Mouse (Mus musculus) spleen, adult 12 weeks (tissue): ENCODE data around the gene Col12a1.

Source experiments
- DNase-seq: peaks from one replicate; pipeline ENCODE4 v3.0.0; 2022; ENCODE audit warnings: low spot score

Gene Col12a1

DNA sequence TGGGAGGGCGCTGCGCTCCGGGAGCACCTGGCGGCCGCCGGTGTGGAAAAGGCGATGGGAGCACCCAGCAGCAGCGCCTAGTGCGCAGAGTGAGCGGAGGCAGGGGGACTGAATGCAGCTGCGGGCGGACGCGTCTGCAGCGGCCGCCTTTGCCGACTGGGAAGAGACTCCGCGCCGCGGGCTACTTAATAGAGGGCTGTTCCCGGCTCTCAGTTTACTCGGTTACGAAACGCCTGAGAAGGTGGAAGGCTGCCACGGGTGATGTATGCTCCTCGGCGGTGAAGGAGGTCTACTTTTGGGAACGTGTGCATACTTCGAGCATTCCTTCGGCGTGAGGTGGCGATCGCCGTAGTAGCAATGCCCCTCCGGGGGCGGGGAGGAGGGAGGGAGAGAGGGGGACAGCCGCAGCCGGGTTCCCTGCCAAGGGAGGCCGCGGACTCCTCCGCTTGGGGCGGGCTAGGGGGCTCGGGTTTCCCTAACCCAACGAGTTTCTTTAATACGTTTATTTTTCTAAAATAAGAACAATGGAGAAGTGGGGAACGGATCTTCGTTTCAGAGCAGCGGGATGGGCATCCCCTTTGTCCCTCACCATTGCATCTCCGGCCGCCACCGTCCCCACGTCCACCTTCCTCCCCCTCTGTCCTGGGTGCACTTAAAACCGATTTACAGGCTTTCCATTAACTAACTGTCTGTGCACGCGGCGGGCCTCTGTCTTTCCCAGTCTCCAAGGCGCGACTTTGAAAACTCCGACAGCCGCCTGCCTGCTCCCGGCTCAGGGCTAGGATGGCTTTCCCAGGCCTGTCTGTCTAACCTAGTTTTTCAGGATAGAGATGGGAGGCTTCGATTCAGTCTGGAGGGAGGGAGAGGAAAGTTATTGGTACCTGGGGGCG, at the start of gene Col12a1:
Gene Col12a1 (minus strand): TSS at position 351 of the 890 bp plus-strand sequence.
- no peak for DNase-seq

DNA sequence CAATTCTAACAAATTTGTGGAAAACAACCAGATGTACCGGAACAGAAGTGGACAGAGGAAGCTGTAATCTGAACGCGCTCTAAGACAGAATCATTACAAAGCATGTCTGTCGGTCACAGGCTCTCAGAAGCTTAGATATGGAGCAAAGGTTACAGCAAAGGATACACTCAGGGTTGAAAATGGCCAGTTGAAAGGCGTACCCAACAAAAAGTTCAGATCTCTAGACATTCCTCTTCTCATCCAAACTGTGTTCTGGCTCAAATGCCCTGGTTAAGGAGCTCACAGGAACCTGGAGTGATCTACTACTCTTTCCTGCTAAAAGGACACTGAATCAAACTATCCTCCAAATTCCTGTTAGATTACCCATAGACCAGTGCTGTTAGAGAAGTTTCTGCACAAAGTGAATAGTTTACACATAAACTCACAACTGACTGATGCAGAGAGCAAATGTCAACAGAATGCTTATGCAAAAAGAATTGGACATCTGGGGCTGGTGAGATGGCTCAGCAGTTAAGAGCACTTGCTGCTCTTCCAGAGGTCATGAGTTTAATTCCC, 48.4 kb upstream of the Col12a1 start:
- DNase-seq, result no peak

DNA sequence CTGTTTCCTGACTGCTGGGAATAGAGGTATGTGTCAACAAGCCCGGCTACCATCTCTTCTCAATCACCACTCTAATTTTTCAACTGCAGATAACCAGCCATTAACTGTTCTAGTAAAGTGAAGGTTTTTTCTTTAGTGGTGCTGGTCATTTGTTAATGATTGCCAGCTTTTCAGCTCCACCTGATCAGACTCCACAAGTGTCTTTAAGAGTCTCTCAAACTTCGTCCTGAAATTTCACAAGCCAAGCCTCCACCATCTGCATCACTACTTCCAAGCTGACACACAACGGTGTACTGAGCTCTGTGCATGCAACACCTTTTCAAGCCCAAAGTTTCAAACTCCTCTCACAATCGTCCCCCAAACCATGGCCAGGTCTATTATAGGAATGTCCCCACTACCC, 46.7 kb upstream of the Col12a1 start:
- no peak for DNase-seq

DNA sequence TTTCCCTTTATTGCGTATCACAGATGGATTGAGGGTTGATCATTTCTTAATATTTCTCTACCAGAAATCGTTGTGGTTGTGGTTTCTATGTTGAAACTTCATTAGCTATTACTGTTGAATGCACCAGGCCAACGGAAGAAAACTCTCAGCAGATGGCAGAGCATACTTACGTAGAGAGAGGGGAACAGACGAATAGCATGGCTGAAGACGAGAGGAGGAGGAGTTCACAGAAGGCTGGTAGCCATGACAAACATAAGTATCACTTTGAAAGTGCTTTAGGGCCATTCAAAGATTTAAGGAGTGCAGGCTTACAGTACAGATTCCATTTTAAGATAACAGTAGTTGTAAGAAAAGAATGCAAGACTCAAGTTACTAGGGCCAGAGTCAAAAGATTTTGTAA, 43.9 kb upstream of the Col12a1 start:
- no peak for DNase-seq

DNA sequence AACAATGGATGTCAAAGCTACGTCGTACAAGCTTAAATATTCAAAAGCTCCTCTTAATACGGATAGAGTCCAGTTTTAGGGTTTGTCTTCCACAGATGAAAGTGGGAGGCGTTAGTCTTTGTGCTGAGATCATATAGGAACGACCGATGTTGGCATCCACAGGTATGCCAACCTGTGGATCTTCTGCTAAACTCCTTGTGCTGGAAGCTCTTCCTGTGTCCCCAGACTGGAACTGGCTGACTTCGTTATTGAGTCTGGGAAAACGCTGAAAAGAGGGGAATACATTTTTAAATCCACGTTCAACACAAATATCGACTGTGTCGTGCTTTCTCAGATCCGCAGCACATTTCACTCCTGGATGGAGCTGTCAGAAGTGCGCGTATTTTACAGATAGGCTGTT, 41.4 kb upstream of the Col12a1 start:
- DNase-seq, result no peak

DNA sequence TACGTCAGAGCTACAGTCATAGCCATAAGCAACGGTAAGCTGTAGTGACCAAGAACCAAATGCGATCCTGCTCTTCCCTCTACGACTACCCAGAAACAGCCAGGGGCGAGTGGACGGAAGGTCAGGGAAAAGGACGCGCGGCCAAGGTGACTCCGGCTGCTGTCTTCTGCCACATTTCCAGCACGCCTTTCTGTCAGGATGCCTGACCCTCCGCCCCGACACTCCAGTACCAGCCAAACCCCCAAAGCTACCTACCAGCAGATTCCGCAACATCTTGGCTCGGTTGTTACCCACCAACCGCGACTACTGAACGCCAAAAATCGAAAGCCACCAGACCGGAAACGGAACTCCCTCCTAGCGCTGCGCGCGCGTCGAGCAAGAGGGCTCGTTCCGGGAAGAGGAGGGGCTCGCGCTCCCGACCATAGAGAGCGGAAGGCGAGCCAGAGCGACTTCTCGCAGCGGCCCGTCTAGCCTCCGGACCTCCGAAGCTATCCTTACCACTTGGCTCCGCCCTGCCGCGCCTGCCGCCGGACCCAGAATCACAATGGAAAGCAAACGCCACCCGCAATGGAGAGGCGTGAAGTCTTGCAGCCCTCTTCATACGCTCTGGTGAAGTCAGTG, 40.9 kb upstream of the Col12a1 start, which contains the start of gene Cox7a2:
Gene Cox7a2 (minus strand): TSS at position 494 of the 621 bp plus-strand sequence.
- DNase-seq, result peak; percentile 84

DNA sequence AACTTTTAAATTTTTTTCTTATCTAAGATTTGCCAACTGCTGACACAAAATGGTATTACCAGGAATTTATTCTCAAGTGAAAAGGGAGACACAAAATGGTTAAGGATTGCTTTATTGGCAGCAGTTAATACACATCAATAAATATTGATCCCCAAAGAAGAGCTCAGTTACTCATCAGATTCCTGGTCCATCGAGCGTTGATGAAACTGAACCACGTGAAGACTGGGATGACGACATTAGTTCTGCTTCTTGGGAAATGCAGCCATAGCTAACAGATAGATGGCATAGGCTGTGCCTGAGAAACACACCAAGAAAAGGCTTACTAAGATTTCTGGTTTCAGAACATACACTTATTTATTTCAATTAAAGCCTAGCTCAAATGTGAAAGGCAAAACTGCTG, 36.7 kb upstream of the Col12a1 start:
- no peak for DNase-seq

DNA sequence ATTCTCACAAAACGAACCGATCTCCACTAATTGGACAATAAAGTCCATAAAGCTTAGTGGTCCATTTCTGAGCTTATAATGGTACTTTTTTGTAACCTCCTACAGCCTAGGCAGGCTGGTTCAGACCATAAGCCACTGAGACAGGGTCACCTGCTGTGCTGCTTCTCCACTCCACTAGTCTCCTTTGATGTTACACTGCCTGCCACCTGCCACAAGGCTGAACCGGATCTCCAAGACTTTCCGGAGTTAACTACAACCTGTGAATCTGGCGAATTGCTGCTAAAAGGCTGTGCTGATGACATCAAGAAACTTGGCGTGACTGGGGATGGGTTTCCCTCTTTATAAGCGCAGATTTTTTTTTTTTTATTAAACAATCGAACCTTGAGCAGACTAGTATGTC, 33.2 kb upstream of the Col12a1 start:
- no peak for DNase-seq

DNA sequence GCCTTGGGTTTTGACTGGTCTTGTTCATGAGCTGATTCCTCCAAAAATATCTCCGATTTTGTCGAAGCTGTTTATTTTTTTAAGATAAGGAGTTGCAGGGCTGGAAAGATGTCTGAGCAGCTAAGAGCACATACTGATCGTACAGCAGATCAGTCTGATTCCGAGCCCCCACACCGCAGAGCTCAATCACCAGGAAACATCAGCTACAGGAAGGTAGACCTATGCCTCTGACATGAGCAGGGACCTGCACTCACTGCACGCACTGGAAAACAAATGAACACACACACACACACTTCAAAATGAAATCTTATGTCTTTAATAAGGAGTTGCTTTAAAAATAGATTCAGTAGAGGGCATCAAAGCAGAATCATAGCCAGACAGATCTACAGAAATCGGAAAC, 32.1 kb upstream of the Col12a1 start:
- DNase-seq, result no peak

DNA sequence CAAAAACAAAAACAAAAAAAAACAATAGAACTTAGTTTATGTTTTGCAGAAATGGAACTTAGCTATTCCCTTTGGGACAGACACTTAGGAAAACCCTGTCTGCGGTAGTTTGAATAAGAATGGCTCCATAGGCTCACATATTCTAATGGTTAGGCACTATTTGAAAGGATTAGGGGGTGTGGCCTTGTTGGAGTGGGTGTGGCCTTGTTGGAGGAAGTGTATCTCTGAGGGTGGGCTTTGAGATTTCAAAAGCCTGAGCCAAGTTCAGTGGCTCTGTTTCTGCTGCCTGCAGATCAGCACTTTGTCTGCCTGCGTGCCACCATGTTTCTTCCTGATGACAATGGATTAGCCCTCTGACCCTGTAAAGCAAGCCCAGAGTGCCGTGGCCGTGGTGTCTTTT, 26.4 kb upstream of the Col12a1 start:
- no peak for DNase-seq

DNA sequence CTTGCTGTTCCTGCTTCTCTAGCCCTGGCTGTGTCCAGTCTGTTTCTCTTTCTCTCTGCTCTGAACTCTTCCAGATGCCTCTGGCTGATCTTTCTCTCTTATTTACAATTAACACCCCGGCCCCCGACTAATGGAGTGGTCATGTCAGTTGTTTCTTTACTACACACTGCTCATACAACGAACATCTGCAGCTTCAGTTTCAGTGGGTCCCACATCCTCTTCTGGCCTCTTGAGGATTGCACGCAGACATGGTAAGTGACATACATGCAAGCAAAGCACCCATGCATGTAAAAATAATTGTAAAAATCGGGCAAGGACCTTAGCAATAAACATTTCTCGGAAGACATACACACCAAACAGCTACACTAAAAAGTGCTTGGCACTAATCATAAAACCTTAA, 17.0 kb upstream of the Col12a1 start:
- no peak for DNase-seq

DNA sequence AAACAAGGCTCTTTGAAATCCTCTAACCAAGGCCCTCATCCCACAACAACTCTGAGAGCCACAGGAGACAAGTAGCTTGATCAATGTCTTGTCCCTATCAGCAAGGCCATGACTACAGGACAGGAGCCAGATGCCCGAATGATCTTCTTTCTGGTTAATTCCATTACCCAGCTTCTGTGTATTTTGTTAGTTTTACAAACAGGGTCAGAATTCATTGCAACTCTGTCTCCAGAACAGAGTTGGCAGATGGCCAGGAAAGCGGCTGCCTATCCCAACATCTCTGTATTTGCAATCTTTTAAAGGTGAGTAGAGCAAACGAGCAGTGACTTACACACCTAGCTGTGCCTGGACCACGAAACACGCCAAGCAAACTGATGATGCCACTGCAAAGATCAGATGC, 11.7 kb upstream of the Col12a1 start:
- no peak for DNase-seq

DNA sequence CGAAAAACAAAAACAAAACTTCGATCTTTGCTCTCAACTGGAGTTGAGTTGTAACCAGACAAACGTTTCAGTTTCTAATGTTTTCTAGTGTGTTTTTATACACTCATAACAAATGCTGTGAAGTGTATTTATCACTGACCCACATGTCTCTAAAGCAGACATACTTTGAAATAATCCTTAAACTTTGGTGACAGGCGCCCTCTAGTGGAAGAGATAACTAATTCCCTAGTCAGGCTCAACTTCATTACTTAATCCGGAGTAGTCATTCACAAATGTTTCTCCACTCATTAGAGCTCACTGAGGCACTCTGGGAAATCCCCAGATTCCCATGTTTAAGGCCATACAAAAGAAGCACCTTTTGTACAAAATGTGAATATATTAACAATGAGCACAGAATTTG, 4.5 kb upstream of the Col12a1 start:
- no peak for DNase-seq

DNA sequence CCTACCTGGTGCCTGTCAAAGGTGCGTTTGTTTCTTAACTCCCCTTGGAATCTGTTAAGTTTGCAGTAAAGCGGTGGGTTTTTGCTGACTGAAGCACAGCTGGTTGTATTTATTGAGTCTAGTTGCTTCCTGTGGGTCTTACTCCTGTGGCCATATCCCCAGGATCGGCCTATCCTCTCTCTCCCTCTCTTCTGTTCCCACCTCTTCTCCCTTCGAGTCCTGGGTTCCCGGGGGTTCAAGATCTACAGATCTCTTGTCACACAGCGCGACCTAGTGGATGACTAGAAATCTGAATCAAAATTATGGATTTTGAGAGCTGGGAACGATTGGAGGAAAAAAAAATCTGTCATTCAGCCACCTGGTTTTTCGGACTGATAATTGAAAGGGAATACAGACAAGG, 2.4 kb upstream of the Col12a1 start:
- DNase-seq, result no peak

DNA sequence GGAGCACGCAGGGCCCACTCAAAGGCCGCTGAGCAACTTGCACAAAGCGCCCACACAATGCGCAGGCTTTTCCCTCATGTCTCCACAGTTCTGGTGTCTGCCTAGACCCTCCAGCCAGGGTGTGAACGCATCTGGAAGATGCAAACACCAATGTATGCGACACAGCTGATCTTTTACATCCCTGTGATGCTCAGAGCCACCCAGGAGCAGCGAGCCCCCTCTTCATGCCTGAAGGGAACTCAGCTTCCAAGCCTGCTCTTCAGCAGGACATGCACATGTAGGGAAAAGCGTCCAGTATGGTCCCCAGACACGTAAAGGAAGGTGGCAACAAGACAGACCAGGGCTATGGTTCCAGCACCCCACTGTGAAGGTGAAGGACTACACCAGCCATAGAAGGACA, 1.5 kb upstream of the Col12a1 start:
- no peak for DNase-seq

DNA sequence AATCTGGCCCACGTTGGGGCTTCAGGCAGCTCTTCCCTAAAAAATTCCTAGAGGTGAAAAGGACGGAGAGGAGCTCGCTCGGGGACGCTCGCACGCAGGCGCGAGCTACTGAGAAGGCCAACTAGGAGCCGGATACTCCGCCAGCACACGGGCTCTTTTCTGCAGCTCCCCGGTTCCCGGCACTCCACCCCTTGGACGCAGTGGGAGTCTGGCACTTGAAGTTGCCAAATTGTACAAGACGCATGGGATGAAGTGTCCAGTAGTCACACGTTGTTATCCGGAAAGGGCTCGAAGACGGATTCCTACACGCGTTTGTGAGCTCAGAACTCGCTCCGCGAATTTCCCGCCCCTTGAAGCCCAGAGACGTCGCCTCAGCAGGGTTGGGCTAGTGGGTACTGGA, 820 bp upstream of the Col12a1 start:
- DNase-seq, result no peak

DNA sequence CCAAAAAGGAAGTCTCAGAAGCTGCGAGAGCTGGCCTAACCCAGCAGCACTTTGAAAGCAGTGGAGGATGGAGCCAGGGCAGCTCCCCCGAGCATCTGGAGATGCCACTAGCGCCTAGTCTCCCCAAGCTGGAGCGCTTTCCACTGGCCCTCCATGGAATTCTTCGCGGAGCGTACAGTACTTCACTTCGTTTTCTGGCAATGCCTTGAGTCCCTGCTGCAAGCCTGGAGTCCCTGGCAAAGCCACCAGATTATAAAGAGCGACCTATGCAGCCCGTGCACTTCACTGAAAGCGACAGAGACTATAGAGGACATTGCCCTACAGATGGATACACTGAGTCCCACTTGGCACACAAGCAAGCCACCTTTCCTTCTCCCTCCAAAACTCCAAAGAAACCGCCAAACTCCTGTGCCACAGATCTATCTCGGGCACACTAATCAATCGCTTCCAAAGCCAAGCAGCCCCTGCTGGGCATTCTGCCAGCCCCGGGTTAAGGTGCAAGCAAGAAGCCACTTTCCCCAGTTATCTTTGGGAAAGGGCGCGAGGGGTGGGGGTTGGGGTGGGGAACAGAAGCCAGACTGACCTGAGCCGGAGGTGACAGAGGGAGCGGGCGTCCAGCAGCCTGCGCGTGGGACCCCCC, 675 bp downstream of the Col12a1 start:
- no peak for DNase-seq

DNA sequence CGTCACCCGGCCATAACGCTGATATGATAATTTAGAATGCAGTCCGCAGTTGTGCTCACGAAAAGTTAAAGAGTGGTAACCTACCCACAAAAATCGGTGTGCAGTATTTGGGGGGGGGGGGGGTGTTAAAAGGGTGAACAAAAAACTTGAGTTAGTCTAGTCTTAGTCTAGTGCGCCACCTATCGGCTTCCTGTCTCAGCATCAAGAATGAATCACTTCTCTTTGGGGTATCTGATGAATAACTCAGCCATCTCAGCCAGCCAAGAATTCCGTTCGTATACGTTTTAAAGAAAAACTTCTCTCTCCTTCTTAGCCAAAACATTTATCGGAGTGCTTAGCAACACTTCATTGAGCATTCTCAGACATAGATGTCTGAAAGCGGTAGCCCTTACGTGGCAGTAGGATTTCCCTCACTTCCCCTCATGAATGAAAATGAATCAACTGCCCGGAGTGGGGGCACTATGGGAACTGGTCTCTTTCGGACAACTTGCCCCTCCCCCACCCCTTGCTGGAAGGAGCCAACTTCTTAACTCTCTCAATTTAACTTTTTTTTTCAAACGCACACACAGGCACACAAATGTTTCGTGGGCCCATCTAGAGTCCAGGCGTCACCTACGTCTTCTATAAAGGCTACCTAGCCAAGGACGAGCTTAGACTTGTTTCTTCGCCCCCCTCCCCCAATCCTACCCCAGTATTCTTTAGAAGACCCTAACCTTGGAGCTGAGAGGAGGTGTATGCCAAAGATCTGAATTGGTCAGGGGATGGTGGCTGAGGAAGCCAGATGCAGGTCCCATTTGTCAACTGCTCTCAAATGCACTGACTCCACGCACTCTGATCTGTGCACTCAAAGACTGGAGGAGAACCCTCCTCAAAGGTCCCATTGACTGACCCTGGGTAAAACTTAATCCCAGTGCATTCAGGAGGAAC, 1.5 kb downstream of the Col12a1 start:
- DNase-seq, result no peak

DNA sequence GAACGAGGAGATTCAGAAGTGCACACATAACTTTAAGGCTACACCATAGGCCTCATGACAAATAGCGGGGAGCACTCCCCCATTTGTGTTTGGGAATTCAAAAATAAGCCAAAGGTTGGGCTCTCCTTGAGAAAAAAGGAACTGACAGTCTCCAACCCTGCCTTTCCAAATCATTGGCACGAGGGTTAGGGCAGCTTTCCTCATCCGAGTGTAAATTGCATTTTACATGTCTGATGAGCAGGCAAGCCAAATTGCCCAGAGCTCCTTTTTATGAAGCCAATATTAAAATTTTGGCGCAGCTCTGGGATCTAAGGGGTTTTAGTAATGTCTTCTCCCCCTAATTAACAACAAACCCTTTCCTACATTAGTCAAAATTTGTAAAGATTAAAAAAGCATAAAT, 2.1 kb downstream of the Col12a1 start:
- DNase-seq, result no peak

DNA sequence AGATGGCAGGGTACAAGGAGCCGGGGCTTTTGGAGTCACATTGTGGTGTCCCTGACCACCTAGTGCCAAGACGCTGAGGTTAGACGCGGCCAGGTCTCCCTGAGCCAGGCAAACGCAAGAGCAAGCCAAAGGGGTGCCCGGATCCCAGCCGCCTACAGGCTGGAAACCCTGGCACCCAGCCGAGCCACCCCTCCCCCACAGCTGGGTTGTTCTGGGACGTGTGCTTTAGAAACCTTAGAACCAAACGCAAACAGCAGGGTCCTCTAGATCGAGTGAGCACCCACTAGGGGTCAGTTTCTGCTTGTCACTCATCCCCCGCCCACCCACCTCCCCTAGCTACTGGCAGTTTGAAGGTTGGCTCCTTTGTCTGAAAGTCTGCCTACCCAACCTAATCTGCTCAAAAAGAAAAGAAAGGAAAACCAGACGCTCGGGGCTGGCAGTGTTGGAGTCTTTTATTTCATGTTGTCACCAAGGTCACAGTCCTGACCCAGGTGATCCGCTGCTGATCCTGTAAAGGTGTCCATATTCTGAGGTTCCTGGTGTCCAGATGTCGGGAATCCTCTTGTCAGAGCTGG, 4.1 kb downstream of the Col12a1 start:
- DNase-seq, result no peak

DNA sequence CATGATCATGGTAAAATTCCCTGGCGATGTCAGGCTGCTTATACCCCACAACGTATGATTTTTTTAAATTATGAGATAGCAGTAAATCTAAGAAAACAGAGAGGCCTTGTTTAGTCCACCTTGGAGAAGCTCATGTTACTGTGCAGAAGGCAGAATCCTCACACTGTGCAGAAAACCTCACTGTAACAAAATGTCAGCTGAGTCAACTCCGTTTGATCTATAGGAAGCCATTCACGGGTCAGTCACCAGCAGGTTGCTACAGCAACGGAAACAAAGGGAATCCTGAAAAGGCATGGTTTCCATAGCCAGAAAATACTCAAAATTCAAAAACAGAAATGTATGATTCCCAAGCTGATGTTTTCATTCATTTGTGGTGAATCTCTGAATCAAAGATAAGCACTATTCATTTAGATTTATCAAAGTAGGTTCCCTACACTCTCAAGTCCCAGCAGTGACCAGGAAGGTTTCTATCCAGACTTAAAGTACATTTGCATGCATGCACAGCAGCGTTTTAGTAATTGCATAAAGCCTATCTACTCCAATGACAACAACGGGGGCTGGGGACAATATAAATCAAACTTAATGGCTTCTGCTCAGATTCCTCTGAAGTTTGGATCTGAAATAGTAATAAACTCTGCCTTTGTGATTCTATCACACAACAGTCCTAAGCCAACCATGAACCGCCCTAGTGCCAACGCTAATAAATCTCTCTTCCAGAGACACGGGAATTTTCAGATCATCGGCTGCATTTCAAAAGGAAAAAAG, 28.7 kb downstream of the Col12a1 start:
- DNase-seq, result no peak
